Mouse (Mus musculus): ENCODE measurements around the gene Cited4.
A peak's percentile ranks its signal among the peaks of the same experiment; 100 is the strongest.

DNA sequence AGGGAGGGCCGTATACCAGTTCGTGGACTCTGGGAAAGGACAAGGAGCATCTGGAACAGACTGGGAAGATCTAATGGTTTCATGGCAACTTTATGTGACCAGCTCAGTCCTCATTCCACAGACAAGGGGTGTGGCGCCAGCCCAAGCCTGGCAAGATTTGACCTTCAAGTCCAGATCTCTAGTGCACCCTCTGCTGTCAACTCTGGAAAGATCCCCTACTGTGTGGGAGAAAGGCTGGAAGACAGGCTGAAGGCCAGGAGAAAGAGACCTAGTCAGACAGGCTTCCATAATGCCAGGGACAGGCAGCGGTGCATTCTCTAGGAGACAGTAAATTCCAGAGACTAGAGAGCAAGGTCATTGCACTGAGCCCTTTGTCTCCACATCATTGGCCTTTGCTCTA is 2.2 kb downstream of the Cited4 start:
- TF ChIP-seq CTCF (IDR thresholded peaks at IDR 0.05 in 2 of 3, conservative IDR thresholded peaks at IDR 0.05 in 1 of 3; ENCODE audit: control insufficient read depth in 1 of 3, insufficient read depth in 1 of 3, low read depth in 2 of 3, low read length in 3 of 3, poor library complexity in 1 of 3, severe bottlenecking in 1 of 3) (peak in 2 of 3 experiments; percentile 14 to 32; a peak in 3 of 6 replicates), RCOR1 (IDR thresholded peaks at IDR 0.05; ENCODE audit: low read depth, low read length) (no peak), CHD2 (IDR thresholded peaks at IDR 0.05; ENCODE audit: low read length) (no peak), NRF1 (IDR thresholded peaks at IDR 0.05; ENCODE audit: insufficient read depth, low read depth, low read length, poor library complexity, severe bottlenecking) (no peak), GATA1 (IDR thresholded peaks at IDR 0.05; ENCODE audit: low read depth, low read length) (no peak), NELFE (IDR thresholded peaks at IDR 0.05; ENCODE audit: low read depth, low read length) (no peak), MAFK (IDR thresholded peaks at IDR 0.05; ENCODE audit: borderline replicate concordance, low read depth, low read length) (no peak), UBTF (IDR thresholded peaks at IDR 0.05; ENCODE audit: borderline replicate concordance, insufficient read depth, low read depth, low read length) (no peak), POLR2A (IDR thresholded peaks at IDR 0.05; ENCODE audit: control insufficient read depth in 1 of 2, insufficient read depth in 1 of 2, low read depth in 1 of 2, low read length in 2 of 2, poor library complexity in 1 of 2) (no peak)

Measured in MEL (cell line).